Mouse (Mus musculus) ES-E14 (cell line): Measurements from ENCODE around the gene Pde6h. TPM values are rescaled to one million over a fixed set of nuclear protein-coding genes. Genes with fewer than 3 reads are reported as not detected.

ENCODE experiments used
- DNase-seq: peaks from one replicate; pipeline ENCODE4 v3.0.0-alpha.2; 2013; ENCODE audit warnings: low read depth, low spot score
- H3K27ac ChIP-seq: 2 replicates; pipeline ENCODE4 v1.5.1; 2012; ENCODE audit warnings: low read depth, mild to moderate bottlenecking, low read length, moderate library complexity, mixed read lengths; ENCODE audit not compliant: poor library complexity, insufficient read depth, severe bottlenecking
- H3K36me3 ChIP-seq: 2 replicates; pipeline ENCODE4 v1.6.1; 2012; ENCODE audit warnings: mild to moderate bottlenecking, low read length, moderate library complexity, mixed read lengths; ENCODE audit not compliant: control insufficient read depth, poor library complexity, insufficient read depth, severe bottlenecking
- H3K4me1 ChIP-seq, 2 experiments: fragments of 150-350 bp in 1 of 2; sonication (generic) in 1 of 2; 2 replicates each; pipeline ENCODE4 v1.6.1; 2012; ENCODE audit warnings: low read length in 2 of 2, mild to moderate bottlenecking in 1 of 2, mixed read lengths in 1 of 2; ENCODE audit not compliant: control insufficient read depth in 2 of 2, insufficient read depth in 2 of 2, poor library complexity in 1 of 2
- H3K4me3 ChIP-seq, 2 experiments: fragments of 150-350 bp in 1 of 2; sonication (generic) in 1 of 2; 2 replicates each; pipeline ENCODE4 v1.5.1; 2012; ENCODE audit warnings: low read length in 2 of 2, low read depth in 1 of 2, mild to moderate bottlenecking in 1 of 2, mixed read lengths in 1 of 2; ENCODE audit not compliant: insufficient read depth in 1 of 2, poor library complexity in 1 of 2, severe bottlenecking in 1 of 2
- H3K9ac ChIP-seq: 2 replicates; pipeline ENCODE4 v1.6.1; 2012; ENCODE audit warnings: low read depth, mild to moderate bottlenecking, low read length, mixed read lengths; ENCODE audit not compliant: poor library complexity, insufficient read depth, severe bottlenecking
- H3K9me3 ChIP-seq: fragments of 150-350 bp; sonication (generic); 2 replicates; pipeline ENCODE4 v1.6.1; 2012; ENCODE audit warnings: low read depth, mild to moderate bottlenecking, low read length; ENCODE audit not compliant: control insufficient read depth, insufficient read depth
- CHD2 ChIP-seq: IDR thresholded peaks from 2 replicates; pipeline ENCODE4 v1.6.1; 2014; ENCODE audit warnings: mild to moderate bottlenecking, low read depth, low read length, inconsistent platforms
- HCFC1 ChIP-seq: IDR thresholded peaks from 2 replicates; pipeline ENCODE4 v1.6.1; 2012; ENCODE audit warnings: low read length, inconsistent platforms, borderline replicate concordance; ENCODE audit not compliant: insufficient read depth
- MAFK ChIP-seq: IDR thresholded peaks from 2 replicates; pipeline ENCODE4 v1.6.1; 2014; ENCODE audit warnings: mild to moderate bottlenecking, low read depth, low read length, inconsistent platforms; ENCODE audit not compliant: insufficient read depth
- ZC3H11A ChIP-seq: IDR thresholded peaks from 2 replicates; pipeline ENCODE4 v1.6.1; 2012; ENCODE audit warnings: low read depth, mild to moderate bottlenecking, inconsistent platforms, low read length, borderline replicate concordance
- ZNF384 ChIP-seq: IDR thresholded peaks from 2 replicates; pipeline ENCODE4 v1.6.1; 2012; ENCODE audit warnings: low read depth, low read length, inconsistent platforms
- in situ Hi-C, 2 experiments: fragments of 600-800 bp; cut with MboI; formaldehyde crosslinking; loops; one replicate each; pipeline ENCODE4 v1.15.1; 2025; ENCODE audit warnings: low sequenced_read_pairs in 2 of 2, inconsistent platforms in 1 of 2; ENCODE audit not compliant: unreplicated experiment in 2 of 2
- total RNA-seq: library from RNA; depleted of rRNA; stranded (reverse); fragments of 300-350 nt; gene quantifications from 2 replicates; pipeline ENCODE4 v1.2.3, GENCODE M21; 2012

Gene Pde6h
- total RNA-seq, 1 experiment = 0.45 TPM

DNA sequence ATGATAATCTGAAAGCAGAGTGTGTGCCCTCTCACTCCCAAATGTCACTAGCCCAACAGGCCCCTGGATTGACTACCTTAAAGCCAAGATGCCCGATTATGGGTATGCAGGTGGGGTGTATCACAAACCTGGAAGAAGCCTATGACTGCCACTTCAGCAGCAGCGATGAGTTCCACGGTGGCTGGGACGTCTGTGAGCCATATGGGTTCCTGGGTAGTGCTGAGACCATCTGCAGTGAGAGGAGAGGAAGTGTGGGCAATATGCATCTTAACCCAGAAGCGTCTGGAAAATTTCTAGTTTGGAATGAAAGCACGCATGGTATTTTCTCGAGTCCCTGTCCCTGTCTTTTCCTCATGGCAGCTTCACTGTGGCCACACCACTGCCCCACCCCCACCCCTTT is 2.0 kb upstream of the Pde6h start:
- Histone ChIP-seq H3K9ac (no peak overlapping the region), H3K9me3 (no peaks in the 10 kb centered on the region), H3K36me3 (no peaks in the 10 kb centered on the region), H3K4me3 (no peak overlapping the region), H3K4me1 (no peaks in the 10 kb centered on the region), H3K27ac (no peak overlapping the region)
- TF ChIP-seq HCFC1 (no peak), ZNF384 (no peak), MAFK (no peak), ZC3H11A (no peak), CHD2 (no peak)
- DNase-seq = no peak
- in situ Hi-C loops = no loop called here

DNA sequence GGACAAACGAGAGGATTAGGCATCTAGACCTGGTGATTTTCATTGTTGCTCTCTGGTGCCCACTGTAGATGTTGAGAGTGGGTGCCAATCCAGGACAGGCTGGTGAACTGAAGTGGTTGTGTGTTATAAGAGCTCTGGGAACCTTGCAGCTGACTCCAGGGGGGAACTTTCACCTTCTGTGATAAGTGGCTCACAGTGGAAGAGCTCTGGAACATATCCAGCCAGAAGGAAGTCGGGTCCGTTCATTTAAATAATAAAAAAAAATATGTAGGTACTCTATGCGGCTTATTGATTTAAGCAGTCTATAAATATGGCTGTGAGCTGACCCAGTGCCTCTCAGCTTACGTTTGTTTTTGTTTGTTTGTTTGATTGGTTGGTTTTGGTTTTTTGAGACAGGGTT is 1.6 kb upstream of the Pde6h start, which contains the start of gene Erp27:
TSS of gene Erp27 (minus strand) at position 101 of the 400 bp plus-strand sequence.
- in situ Hi-C loops = no loop called here
- no peak within 1 kb of the TSS for H3K9ac ChIP-seq
- no peaks in the 10 kb centered on the region for H3K36me3 ChIP-seq
- no peak within 1 kb of the TSS for H3K27ac ChIP-seq
- no peaks in the 10 kb centered on the region for H3K4me1 ChIP-seq
- no peaks in the 10 kb centered on the region for H3K9me3 ChIP-seq
- TF ChIP-seq ZC3H11A = no peak
- no peak for TF ChIP-seq CHD2
- TF ChIP-seq MAFK = no peak
- no peak for TF ChIP-seq HCFC1
- no peak for TF ChIP-seq ZNF384
- no peak for DNase-seq
- H3K4me3 ChIP-seq = no peak within 1 kb of the TSS

DNA sequence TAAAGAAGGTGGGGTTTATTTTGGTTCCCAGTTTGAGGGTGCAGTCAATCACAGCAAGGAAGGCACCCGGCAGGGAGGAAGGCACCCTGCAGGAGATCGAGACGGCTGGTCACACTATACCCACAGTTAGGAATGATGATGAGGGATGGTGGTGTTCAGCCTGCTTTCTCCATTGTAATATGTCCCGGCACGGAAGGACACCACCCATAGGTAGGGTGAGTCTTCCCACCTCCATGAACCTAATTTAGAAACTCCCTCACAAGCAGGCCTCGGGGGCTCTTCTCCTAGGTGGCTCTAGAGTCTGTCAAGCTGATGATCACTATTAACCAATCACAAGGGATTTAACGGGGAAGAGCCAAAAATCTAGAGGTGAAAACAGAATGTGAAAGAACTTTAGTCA is 761 bp upstream of the Pde6h start:
- in situ Hi-C loops = no loop called here
- H3K4me1 ChIP-seq = no peaks in the 10 kb centered on the region
- no peak for TF ChIP-seq CHD2
- no peak for TF ChIP-seq MAFK
- TF ChIP-seq HCFC1 = no peak
- TF ChIP-seq ZNF384 = no peak
- no peak for TF ChIP-seq ZC3H11A
- H3K27ac ChIP-seq = no peak overlapping the region
- H3K36me3 ChIP-seq = no peaks in the 10 kb centered on the region
- no peak for DNase-seq
- no peak overlapping the region for H3K4me3 ChIP-seq
- no peaks in the 10 kb centered on the region for H3K9me3 ChIP-seq
- H3K9ac ChIP-seq = no peak overlapping the region

DNA sequence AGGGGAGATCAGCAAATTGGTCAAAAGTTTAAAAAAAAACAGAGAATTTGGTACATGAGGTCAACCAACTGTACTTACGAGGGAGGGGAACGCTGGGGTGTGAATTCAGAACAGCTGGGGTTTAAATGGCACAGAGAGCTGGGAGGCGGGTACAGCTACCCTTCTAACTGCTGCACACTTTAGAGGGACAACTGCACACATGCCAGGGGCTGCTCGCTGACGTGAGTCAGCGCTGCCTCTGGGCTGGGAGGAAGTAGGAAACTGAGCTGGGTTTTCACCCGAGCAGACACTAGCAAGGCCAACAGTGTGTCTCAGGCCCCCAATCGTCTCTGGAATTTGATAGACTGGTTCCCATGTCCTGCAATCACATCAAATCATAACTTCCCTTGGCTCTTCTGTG is 1.4 kb downstream of the Pde6h start:
- H3K4me1 ChIP-seq = 0 out of 4 replicates have a peak, but pooled peaks cover 0 to 2% of the 10 kb centered on the region in 2 experiments
- in situ Hi-C loops = no loop called here
- no peak overlapping the region for H3K27ac ChIP-seq

DNA sequence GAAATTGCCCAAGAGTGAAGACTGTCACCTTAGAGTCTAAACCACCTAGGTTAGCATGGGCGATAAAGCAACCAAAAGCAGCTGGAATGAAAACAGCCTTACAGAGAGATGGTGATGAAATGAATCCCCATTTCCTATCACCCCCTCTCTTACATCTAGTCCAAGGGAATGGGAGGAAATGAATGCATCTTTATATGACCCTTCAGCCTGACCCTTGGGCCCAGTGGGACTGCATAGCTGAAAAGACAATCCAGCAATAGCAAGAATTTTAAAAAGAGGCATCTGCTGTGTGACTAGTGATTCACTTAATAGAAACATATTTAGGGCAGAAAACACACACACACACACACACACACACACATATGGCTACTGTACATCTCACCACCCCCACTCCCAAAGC is 4.0 kb downstream of the Pde6h start:
- no peaks in the 10 kb centered on the region for H3K36me3 ChIP-seq
- in situ Hi-C loops = no loop called here
- no peak overlapping the region for H3K4me3 ChIP-seq
- DNase-seq = no peak
- H3K9me3 ChIP-seq = no peaks in the 10 kb centered on the region
- H3K4me1 ChIP-seq = peaks cover 0 to 6% of the 10 kb centered on the region in 2 experiments; a peak in 1 of 4 replicates
- no peak overlapping the region for H3K9ac ChIP-seq
- TF ChIP-seq ZNF384 = no peak
- TF ChIP-seq CHD2 = no peak
- TF ChIP-seq HCFC1 = no peak
- no peak for TF ChIP-seq ZC3H11A
- no peak for TF ChIP-seq MAFK
- no peak overlapping the region for H3K27ac ChIP-seq

More for the DNA sequence above, 1.4 kb downstream of the Pde6h start:
- TF ChIP-seq ZC3H11A (no peak), CHD2 (no peak), MAFK (no peak), HCFC1 (no peak), ZNF384 (no peak)
- DNase-seq = no peak
- Histone ChIP-seq H3K9ac (no peak overlapping the region), H3K4me3 (no peak overlapping the region), H3K36me3 (no peaks in the 10 kb centered on the region), H3K9me3 (no peaks in the 10 kb centered on the region)
